Mouse (Mus musculus): ENCODE results near the gene Lsamp. TPM values are rescaled to one million over a fixed set of nuclear protein-coding genes. Genes with fewer than 3 reads are reported as not detected.

Lsamp gene
- polyA plus RNA-seq, 1 experiment from 2014 or later, result 13.9 TPM

GRCm38 (mm10) chr16:40827191-40827590, 843.0 kb downstream of the Lsamp start:
- no peak overlapping the region for H3K4me3 ChIP-seq
- H3K27ac ChIP-seq (replicated peaks), result no peak overlapping the region
- no peaks in the 10 kb centered on the region for H3K27me3 ChIP-seq (ENCODE audit: low read depth, poor library complexity, severe bottlenecking)
- 70% methylated on average over 1 of the region's 1 CpGs for WGBS
- no peaks in the 10 kb centered on the region for H3K4me1 ChIP-seq
- no peaks in the 10 kb centered on the region for H3K36me3 ChIP-seq
- no peaks in the 10 kb centered on the region for H3K9me3 ChIP-seq (replicated peaks)
- no peak for DNase-seq (ENCODE audit: low spot score)

- no peak for DNase-seq (ENCODE audit: low spot score)
- Histone ChIP-seq H3K4me1 (no peaks in the 10 kb centered on the region), H3K9me3 (replicated peaks) (no peaks in the 10 kb centered on the region)
These were observed 847.4 kb downstream of the Lsamp start for GRCm38 (mm10) chr16:40831536-40831935.

DNA sequence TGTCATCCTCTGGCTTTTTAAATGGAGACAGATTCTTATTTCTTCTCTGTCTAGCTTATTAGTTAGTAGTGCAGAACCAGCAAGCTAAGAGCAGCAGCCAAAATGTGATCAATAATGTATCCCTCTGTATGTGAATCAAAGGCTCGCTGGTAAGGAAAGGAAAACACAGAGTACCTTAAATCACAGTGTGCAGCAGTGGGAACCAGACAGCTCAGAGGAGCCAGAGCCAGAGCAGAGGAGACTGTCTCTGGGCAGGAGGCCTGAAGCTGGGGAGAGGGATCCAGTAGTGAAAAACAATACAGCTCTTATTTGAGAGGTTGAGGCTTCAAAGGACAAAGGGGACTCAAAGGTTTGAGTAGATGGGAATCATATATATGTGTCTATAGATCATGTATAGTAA, 857.6 kb downstream of the Lsamp start:
- Histone ChIP-seq H3K27me3 (ENCODE audit: low read depth, poor library complexity, severe bottlenecking) (no peaks in the 10 kb centered on the region), H3K27ac (replicated peaks) (no peak overlapping the region), H3K36me3 (no peaks in the 10 kb centered on the region), H3K4me3 (no peak overlapping the region), H3K9me3 (replicated peaks) (no peaks in the 10 kb centered on the region), H3K4me1 (no peaks in the 10 kb centered on the region)
- no peak for DNase-seq (ENCODE audit: low spot score)
- WGBS, result 84% methylated on average over 1 of the region's 1 CpGs

More at GRCm38 (mm10) chr16:40831536-40831935, 847.4 kb downstream of the Lsamp start:
- H3K4me3 ChIP-seq, result no peak overlapping the region
- H3K27ac ChIP-seq (replicated peaks), result no peak overlapping the region
- H3K36me3 ChIP-seq, result no peaks in the 10 kb centered on the region
- no peaks in the 10 kb centered on the region for H3K27me3 ChIP-seq (ENCODE audit: low read depth, poor library complexity, severe bottlenecking)

- no peaks in the 10 kb centered on the region for H3K27me3 ChIP-seq (ENCODE audit: low read depth, poor library complexity, severe bottlenecking)
- H3K4me1 ChIP-seq, result no peaks in the 10 kb centered on the region
- no peaks in the 10 kb centered on the region for H3K36me3 ChIP-seq
- no peak overlapping the region for H3K4me3 ChIP-seq
- no peak for DNase-seq (ENCODE audit: low spot score)
- no peaks in the 10 kb centered on the region for H3K9me3 ChIP-seq (replicated peaks)
- H3K27ac ChIP-seq (replicated peaks), result no peak overlapping the region
These were observed 882.6 kb downstream of the Lsamp start for GRCm38 (mm10) chr16:40866733-40867132.

- Histone ChIP-seq H3K4me1 (no peaks in the 10 kb centered on the region), H3K27me3 (ENCODE audit: low read depth, poor library complexity, severe bottlenecking) (no peaks in the 10 kb centered on the region), H3K27ac (replicated peaks) (no peak overlapping the region), H3K9me3 (replicated peaks) (no peaks in the 10 kb centered on the region), H3K36me3 (no peaks in the 10 kb centered on the region), H3K4me3 (no peak overlapping the region)
- 96% methylated on average over 4 of the region's 4 CpGs for WGBS
- no peak for DNase-seq (ENCODE audit: low spot score)
These were observed 894.1 kb downstream of the Lsamp start for GRCm38 (mm10) chr16:40878301-40878700.

GRCm38 (mm10) chr16:40881942-40882341, 897.8 kb downstream of the Lsamp start:
- H3K9me3 ChIP-seq (replicated peaks), result no peaks in the 10 kb centered on the region
- no peaks in the 10 kb centered on the region for H3K27me3 ChIP-seq (ENCODE audit: low read depth, poor library complexity, severe bottlenecking)
- no peak overlapping the region for H3K4me3 ChIP-seq
- no peaks in the 10 kb centered on the region for H3K36me3 ChIP-seq
- whole genome bisulfite sequencing, result 83% methylated on average over 5 of the region's 5 CpGs
- H3K4me1 ChIP-seq, result no peaks in the 10 kb centered on the region
- no peak for DNase-seq (ENCODE audit: low spot score)
- no peak overlapping the region for H3K27ac ChIP-seq (replicated peaks)

DNA sequence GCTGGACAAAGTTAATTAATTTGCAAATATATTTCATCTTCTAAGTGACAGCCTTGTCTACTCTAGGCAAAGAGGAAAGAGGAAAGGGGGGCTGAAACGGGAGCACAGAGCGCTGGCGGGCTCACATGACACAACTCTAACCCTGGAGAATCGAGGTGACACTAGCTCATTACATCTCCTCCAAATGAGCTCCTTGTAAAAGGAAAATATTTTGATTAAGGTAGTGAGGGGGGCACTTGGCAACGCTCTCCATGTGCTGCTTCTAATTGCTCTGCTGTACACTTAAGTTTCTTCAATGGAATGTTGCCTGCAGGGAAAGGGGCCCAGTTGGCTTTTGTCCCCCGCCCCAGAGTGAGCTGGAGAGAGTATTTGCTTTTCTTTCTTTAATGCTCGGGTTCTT, 907.2 kb downstream of the Lsamp start:
- no peak for DNase-seq (ENCODE audit: low spot score)
- Histone ChIP-seq H3K27ac (replicated peaks) (no peak overlapping the region), H3K36me3 (no peaks in the 10 kb centered on the region), H3K9me3 (replicated peaks) (no peaks in the 10 kb centered on the region), H3K4me3 (no peak overlapping the region), H3K27me3 (ENCODE audit: low read depth, poor library complexity, severe bottlenecking) (no peaks in the 10 kb centered on the region), H3K4me1 (peaks cover 6% of the 10 kb centered on the region)
- WGBS, result 53% methylated on average over 7 of the region's 7 CpGs

GRCm38 (mm10) chr16:40897768-40898327, 913.7 kb downstream of the Lsamp start:
- WGBS, result 18% methylated on average over 4 of the region's 4 CpGs
- H3K9me3 ChIP-seq (replicated peaks), result no peaks in the 10 kb centered on the region
- H3K27ac ChIP-seq (replicated peaks), result 0 out of 2 replicates have a peak overlapping the region, but pooled peaks have one; percentile 28
- no peak overlapping the region for H3K4me3 ChIP-seq
- H3K27me3 ChIP-seq (ENCODE audit: low read depth, poor library complexity, severe bottlenecking), result no peaks in the 10 kb centered on the region
- peaks cover 9% of the 10 kb centered on the region for H3K4me1 ChIP-seq
- no peaks in the 10 kb centered on the region for H3K36me3 ChIP-seq
- peak; percentile 19 for DNase-seq (ENCODE audit: low spot score)

- H3K4me3 ChIP-seq, result no peak overlapping the region
- 78% methylated on average over 1 of the region's 1 CpGs for WGBS
- no peak for DNase-seq (ENCODE audit: low spot score)
- H3K9me3 ChIP-seq (replicated peaks), result no peaks in the 10 kb centered on the region
- H3K4me1 ChIP-seq, result no peaks in the 10 kb centered on the region
- no peaks in the 10 kb centered on the region for H3K27me3 ChIP-seq (ENCODE audit: low read depth, poor library complexity, severe bottlenecking)
- no peaks in the 10 kb centered on the region for H3K36me3 ChIP-seq
- no peak overlapping the region for H3K27ac ChIP-seq (replicated peaks)
These were observed 923.7 kb downstream of the Lsamp start for GRCm38 (mm10) chr16:40907892-40908291.

GRCm38 (mm10) chr16:40914141-40914540, 930.0 kb downstream of the Lsamp start:
- WGBS, result 88% methylated on average over 2 of the region's 2 CpGs

GRCm38 (mm10) chr16:40930596-40930995, 946.4 kb downstream of the Lsamp start:
- Histone ChIP-seq H3K9me3 (replicated peaks) (no peaks in the 10 kb centered on the region), H3K27ac (replicated peaks) (no peak overlapping the region), H3K36me3 (no peaks in the 10 kb centered on the region), H3K27me3 (ENCODE audit: low read depth, poor library complexity, severe bottlenecking) (no peaks in the 10 kb centered on the region), H3K4me3 (no peak overlapping the region), H3K4me1 (no peaks in the 10 kb centered on the region)
- DNase-seq (ENCODE audit: low spot score), result no peak
- 95% methylated on average over 4 of the region's 4 CpGs for WGBS

More at GRCm38 (mm10) chr16:40914141-40914540, 930.0 kb downstream of the Lsamp start:
- Histone ChIP-seq H3K4me1 (no peaks in the 10 kb centered on the region), H3K27me3 (ENCODE audit: low read depth, poor library complexity, severe bottlenecking) (no peaks in the 10 kb centered on the region), H3K9me3 (replicated peaks) (no peaks in the 10 kb centered on the region), H3K36me3 (no peaks in the 10 kb centered on the region), H3K4me3 (no peak overlapping the region), H3K27ac (replicated peaks) (no peak overlapping the region)
- DNase-seq (ENCODE audit: low spot score), result no peak

DNA sequence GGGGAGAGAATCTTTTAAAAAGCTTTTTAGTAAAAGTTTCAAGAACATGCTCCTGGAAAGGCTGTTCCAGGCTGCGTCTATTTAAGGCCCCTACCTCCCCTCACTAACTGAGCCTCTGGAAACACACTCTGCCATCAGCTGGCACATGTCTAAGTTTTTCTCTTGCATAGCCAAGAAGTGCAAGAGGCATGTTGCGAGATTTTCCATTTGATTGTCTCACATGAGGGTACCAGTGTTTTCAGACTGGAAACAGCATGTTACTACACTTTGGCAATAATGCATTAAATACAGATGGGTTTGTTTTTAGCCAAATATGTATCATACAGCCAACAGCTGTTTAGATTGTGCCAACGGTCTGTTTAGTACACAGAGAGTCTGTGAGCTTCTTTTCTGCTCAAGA, 958.1 kb downstream of the Lsamp start:
- Histone ChIP-seq H3K4me3 (no peak overlapping the region), H3K4me1 (peaks cover 11% of the 10 kb centered on the region; the same call in 1 of the 2 replicates), H3K9me3 (replicated peaks) (no peaks in the 10 kb centered on the region), H3K27me3 (ENCODE audit: low read depth, poor library complexity, severe bottlenecking) (no peaks in the 10 kb centered on the region), H3K36me3 (no peaks in the 10 kb centered on the region), H3K27ac (replicated peaks) (no peak overlapping the region)
- 91% methylated on average over 3 of the region's 3 CpGs for WGBS
- no peak for DNase-seq (ENCODE audit: low spot score)

DNA sequence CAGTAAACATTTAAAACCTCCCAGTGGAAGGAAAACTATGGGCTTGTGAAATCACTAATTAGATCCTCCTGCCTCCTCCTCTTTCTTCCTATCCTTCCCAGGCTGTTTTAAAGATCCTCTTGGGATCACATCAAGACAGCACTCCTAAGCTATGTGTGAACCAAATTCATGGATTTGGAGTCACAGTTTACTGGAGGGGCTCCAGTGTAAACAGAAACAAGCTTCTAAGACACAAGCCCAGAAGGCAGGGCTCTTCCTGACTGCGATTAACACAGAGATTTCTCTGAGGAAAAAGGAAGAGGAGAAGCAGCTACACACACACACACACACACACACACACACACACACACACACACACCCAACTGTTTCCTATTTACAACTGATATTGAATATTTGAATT, 961.7 kb downstream of the Lsamp start:
- DNase-seq (ENCODE audit: low spot score), result no peak
- no peak overlapping the region for H3K4me3 ChIP-seq
- H3K9me3 ChIP-seq (replicated peaks), result no peaks in the 10 kb centered on the region
- no peaks in the 10 kb centered on the region for H3K36me3 ChIP-seq
- 45% methylated on average over 1 of the region's 1 CpGs for WGBS
- H3K27me3 ChIP-seq (ENCODE audit: low read depth, poor library complexity, severe bottlenecking), result no peaks in the 10 kb centered on the region
- H3K27ac ChIP-seq (replicated peaks), result no peak overlapping the region
- peaks cover 11% of the 10 kb centered on the region; the same call in 1 of the 2 replicates for H3K4me1 ChIP-seq

- Histone ChIP-seq H3K36me3 (no peaks in the 10 kb centered on the region), H3K27me3 (ENCODE audit: low read depth, poor library complexity, severe bottlenecking) (no peaks in the 10 kb centered on the region), H3K4me3 (no peak overlapping the region), H3K4me1 (peaks cover 11% of the 10 kb centered on the region; the same call in 1 of the 2 replicates), H3K9me3 (replicated peaks) (no peaks in the 10 kb centered on the region), H3K27ac (replicated peaks) (no peak overlapping the region)
- no peak for DNase-seq (ENCODE audit: low spot score)
These were observed 963.9 kb downstream of the Lsamp start for GRCm38 (mm10) chr16:40948013-40948412.
